Mouse (Mus musculus) lung, embryonic 15.5 days (tissue): Measurements from ENCODE around the gene Plekhg2. TPM values are rescaled to one million over a fixed set of nuclear protein-coding genes. Genes with fewer than 3 reads are reported as not detected.

Source experiments
- ATAC-seq: fragments of 200-750 bp; cut with Nextera tagmentation; 2 replicates; pipeline ENCODE4 v1.8.0; 2017; ENCODE audit warnings: moderate number of reproducible peaks, borderline replicate concordance; ENCODE audit not compliant: low FRiP score, low TSS enrichment; ENCODE audit errors: extremely low read depth
- H3K27ac ChIP-seq: fragments of 300-500 bp; sonication (generic); 2 replicates; pipeline ENCODE4 v1.5.1; 2015; ENCODE audit warnings: moderate library complexity, mild to moderate bottlenecking, inconsistent platforms
- H3K27me3 ChIP-seq: fragments of 300-500 bp; sonication (generic); 2 replicates; pipeline ENCODE4 v1.6.1; 2015; ENCODE audit warnings: inconsistent platforms
- H3K36me3 ChIP-seq: fragments of 300-500 bp; sonication (generic); 2 replicates; pipeline ENCODE4 v1.6.1; 2015; ENCODE audit warnings: inconsistent platforms
- H3K4me1 ChIP-seq: fragments of 300-500 bp; sonication (generic); 2 replicates; pipeline ENCODE4 v1.6.1; 2015; ENCODE audit warnings: inconsistent platforms
- H3K4me2 ChIP-seq: fragments of 300-500 bp; sonication (generic); 2 replicates; pipeline ENCODE4 v1.6.1; 2015; ENCODE audit warnings: inconsistent platforms, mild to moderate bottlenecking, moderate library complexity
- H3K4me3 ChIP-seq: fragments of 300-500 bp; sonication (generic); 2 replicates; pipeline ENCODE4 v1.5.1; 2015; ENCODE audit warnings: mild to moderate bottlenecking, inconsistent platforms
- H3K9ac ChIP-seq: fragments of 300-500 bp; sonication (generic); 2 replicates; pipeline ENCODE4 v1.6.1; 2015; ENCODE audit warnings: inconsistent platforms
- H3K9me3 ChIP-seq: fragments of 300-500 bp; sonication (generic); 2 replicates; pipeline ENCODE4 v1.6.1; 2016; ENCODE audit warnings: inconsistent platforms
- WGBS: fragments of 180-500 bp; shearing (Covaris S2); methylation state at CpG from one replicate; pipeline ENCODE4 v1.1.7; 2015; 5-methylcytosine and 5-hydroxymethylcytosine counted together
- polyA plus RNA-seq: library from polyadenylated mRNA; unstranded; fragments of >200 nt; fragmentation: Nextera tagmentation; extraction: Ambion mirVana; gene quantifications from 2 replicates; pipeline ENCODE4 v1.2.1, GENCODE M21; 2015

Plekhg2 gene
- polyA plus RNA-seq, 1 experiment from 2014 or later, result 67.9 TPM

DNA sequence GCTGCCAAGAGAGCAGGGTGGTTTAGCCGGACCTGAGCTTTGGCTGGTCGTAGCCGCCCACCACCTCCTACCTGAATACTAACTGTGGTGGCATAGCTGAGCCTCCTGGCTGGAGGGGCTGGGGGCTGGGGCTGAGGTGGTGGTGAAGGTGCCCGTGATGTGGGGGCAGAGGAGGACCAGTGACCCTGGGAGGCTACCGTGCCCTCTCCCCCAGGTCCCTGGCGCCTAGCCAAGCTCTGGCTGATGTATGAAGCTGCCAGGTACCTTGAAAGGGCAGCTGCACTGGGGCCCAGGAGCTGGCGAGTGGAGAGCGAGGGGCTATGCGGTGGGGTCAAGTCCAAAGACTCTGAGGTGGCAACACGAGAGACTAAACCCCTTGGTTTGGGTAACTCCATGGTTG lies 12.5 kb downstream of the Plekhg2 start:
- H3K9ac ChIP-seq, result no peak overlapping the region
- WGBS, result 84% methylated on average over 10 of the region's 10 CpGs
- no peak for ATAC-seq
- H3K4me1 ChIP-seq, result peaks cover 26% of the 10 kb centered on the region
- H3K4me3 ChIP-seq, result no peak overlapping the region
- H3K4me2 ChIP-seq, result no peak overlapping the region
- peaks cover 54% of the 10 kb centered on the region for H3K36me3 ChIP-seq
- no peak overlapping the region for H3K27ac ChIP-seq
- H3K27me3 ChIP-seq, result no peaks in the 10 kb centered on the region
- H3K9me3 ChIP-seq, result no peaks in the 10 kb centered on the region

DNA sequence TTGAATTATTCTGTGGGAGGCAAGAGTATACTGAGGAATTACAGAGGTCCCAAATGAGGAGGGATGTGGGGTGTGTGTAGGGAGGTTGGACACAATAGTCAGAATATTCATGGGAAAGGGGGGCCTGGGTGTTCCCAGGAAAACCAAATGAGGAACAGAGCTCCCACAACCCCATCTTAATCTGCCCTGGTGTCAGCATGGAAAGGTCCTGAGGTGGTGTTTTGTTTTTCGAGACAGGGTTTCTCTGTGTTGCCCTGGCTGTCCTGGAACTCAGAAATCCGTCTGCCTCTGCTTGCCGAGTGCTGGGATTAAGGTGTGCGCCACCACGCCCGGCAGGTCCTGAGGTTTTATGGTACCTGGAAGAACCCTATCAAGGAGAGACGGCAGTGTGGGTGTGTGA lies 14.0 kb downstream of the Plekhg2 start:
- Histone ChIP-seq H3K27ac (peak overlapping the region; percentile 85), H3K36me3 (peaks cover 53% of the 10 kb centered on the region), H3K27me3 (no peaks in the 10 kb centered on the region), H3K9ac (no peak overlapping the region), H3K9me3 (no peaks in the 10 kb centered on the region), H3K4me2 (no peak overlapping the region), H3K4me3 (no peak overlapping the region), H3K4me1 (peaks cover 26% of the 10 kb centered on the region)
- no peak for ATAC-seq
- WGBS, result 48% methylated on average over 7 of the region's 7 CpGs

DNA sequence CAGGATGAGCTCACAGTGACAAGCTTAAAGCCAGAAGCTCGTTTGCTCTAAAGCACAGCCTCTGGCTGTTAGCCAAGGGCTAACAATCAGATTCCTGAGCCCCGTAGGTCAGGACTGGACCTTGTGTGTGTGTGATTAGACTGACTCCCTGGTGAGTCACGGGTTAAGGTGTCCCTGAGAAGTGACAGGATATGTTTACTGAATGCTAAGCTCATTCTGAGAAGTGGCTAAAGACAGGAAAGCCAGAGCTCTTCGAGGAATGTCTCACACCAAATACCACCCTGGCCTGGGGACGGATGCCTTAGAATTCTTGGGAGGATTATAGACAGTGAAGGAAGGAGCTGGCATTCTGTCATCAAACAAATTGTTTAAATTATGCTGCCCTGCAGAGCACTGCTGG lies 14.4 kb downstream of the Plekhg2 start:
- no peak overlapping the region for H3K9ac ChIP-seq
- H3K4me1 ChIP-seq, result peaks cover 26% of the 10 kb centered on the region
- peak overlapping the region; percentile 85 for H3K27ac ChIP-seq
- no peaks in the 10 kb centered on the region for H3K27me3 ChIP-seq
- no peak overlapping the region for H3K4me3 ChIP-seq
- H3K4me2 ChIP-seq, result 0 out of 2 replicates have a peak overlapping the region, but pooled peaks have one; percentile 0
- peaks cover 54% of the 10 kb centered on the region for H3K36me3 ChIP-seq
- no peaks in the 10 kb centered on the region for H3K9me3 ChIP-seq
- 3% methylated on average over 5 of the region's 5 CpGs for WGBS
- no peak for ATAC-seq

GRCm38 (mm10) chr7:28356981-28357380 lies 15.4 kb downstream of the Plekhg2 start:
- H3K36me3 ChIP-seq, result peaks cover 59% of the 10 kb centered on the region
- 9% methylated on average over 5 of the region's 5 CpGs for WGBS
- H3K9ac ChIP-seq, result no peak overlapping the region; the same call in 1 of the 2 replicates
- H3K4me2 ChIP-seq, result no peak overlapping the region
- ATAC-seq, result peak; percentile 66
- peak overlapping the region; percentile 85 for H3K27ac ChIP-seq
- peaks cover 29% of the 10 kb centered on the region for H3K4me1 ChIP-seq
- no peaks in the 10 kb centered on the region for H3K27me3 ChIP-seq
- H3K4me3 ChIP-seq, result no peak overlapping the region
- no peaks in the 10 kb centered on the region for H3K9me3 ChIP-seq

- Histone ChIP-seq H3K4me2 (no peak overlapping the region), H3K9ac (no peak overlapping the region), H3K4me1 (peaks cover 35% of the 10 kb centered on the region), H3K27ac (no peak overlapping the region), H3K9me3 (no peaks in the 10 kb centered on the region), H3K4me3 (no peak overlapping the region), H3K27me3 (no peaks in the 10 kb centered on the region), H3K36me3 (peaks cover 44% of the 10 kb centered on the region)
- ATAC-seq, result no peak
- WGBS, result 76% methylated on average over 3 of the region's 3 CpGs
These were observed 17.2 kb downstream of the Plekhg2 start for GRCm38 (mm10) chr7:28355221-28355620.

- Histone ChIP-seq H3K36me3 (peaks cover 38% of the 10 kb centered on the region), H3K27ac (no peak overlapping the region), H3K9ac (no peak overlapping the region), H3K4me2 (no peak overlapping the region), H3K4me3 (no peak overlapping the region), H3K27me3 (no peaks in the 10 kb centered on the region), H3K4me1 (peaks cover 41% of the 10 kb centered on the region), H3K9me3 (no peaks in the 10 kb centered on the region)
- WGBS, result 86% methylated on average over 3 of the region's 3 CpGs
- no peak for ATAC-seq
These were observed 17.8 kb downstream of the Plekhg2 start for GRCm38 (mm10) chr7:28354596-28354995.

GRCm38 (mm10) chr7:28354113-28354581 lies 18.3 kb downstream of the Plekhg2 start:
- no peak overlapping the region for H3K4me2 ChIP-seq
- no peaks in the 10 kb centered on the region for H3K27me3 ChIP-seq
- WGBS, result 84% methylated on average over 3 of the region's 3 CpGs
- no peak overlapping the region for H3K27ac ChIP-seq
- H3K9me3 ChIP-seq, result no peaks in the 10 kb centered on the region
- no peak overlapping the region for H3K9ac ChIP-seq
- ATAC-seq, result no peak
- no peak overlapping the region for H3K4me3 ChIP-seq
- H3K36me3 ChIP-seq, result peaks cover 35% of the 10 kb centered on the region
- H3K4me1 ChIP-seq, result peaks cover 45% of the 10 kb centered on the region

DNA sequence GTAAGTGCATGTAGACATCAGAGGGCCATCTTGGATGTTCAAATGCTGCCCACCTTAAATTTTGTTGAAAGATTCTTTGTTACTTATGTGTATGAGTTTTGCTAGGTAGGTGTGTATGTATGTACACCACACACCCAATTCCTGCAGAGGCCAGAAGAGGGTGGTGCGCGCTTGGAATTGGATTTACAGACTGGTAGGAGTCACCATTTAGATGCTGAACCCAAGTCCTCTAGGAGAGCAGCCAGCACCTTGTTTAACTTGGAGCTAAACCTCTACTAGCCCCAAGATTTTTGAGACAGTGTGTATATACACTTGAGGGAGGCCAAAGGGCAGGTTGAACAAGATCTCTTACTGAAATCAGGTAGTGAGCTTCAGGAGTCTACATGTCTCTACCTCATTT lies 19.1 kb downstream of the Plekhg2 start:
- Histone ChIP-seq H3K36me3 (peaks cover 33% of the 10 kb centered on the region), H3K9ac (no peak overlapping the region), H3K4me1 (peaks cover 37% of the 10 kb centered on the region), H3K9me3 (no peaks in the 10 kb centered on the region), H3K27ac (no peak overlapping the region), H3K27me3 (no peaks in the 10 kb centered on the region), H3K4me2 (no peak overlapping the region), H3K4me3 (no peak overlapping the region)
- 89% methylated on average over 2 of the region's 2 CpGs for whole genome bisulfite sequencing
- no peak for ATAC-seq

- WGBS, result 27% methylated on average over 4 of the region's 4 CpGs
- Histone ChIP-seq H3K9me3 (no peaks in the 10 kb centered on the region), H3K27ac (no peak overlapping the region), H3K4me3 (peak overlapping the region; percentile 79), H3K4me1 (peaks cover 23% of the 10 kb centered on the region), H3K36me3 (peaks cover 33% of the 10 kb centered on the region), H3K4me2 (peak overlapping the region; percentile 70), H3K27me3 (no peaks in the 10 kb centered on the region), H3K9ac (peak overlapping the region; percentile 95)
- no peak for ATAC-seq
These were observed 20.7 kb downstream of the Plekhg2 start for GRCm38 (mm10) chr7:28351676-28352191.

DNA sequence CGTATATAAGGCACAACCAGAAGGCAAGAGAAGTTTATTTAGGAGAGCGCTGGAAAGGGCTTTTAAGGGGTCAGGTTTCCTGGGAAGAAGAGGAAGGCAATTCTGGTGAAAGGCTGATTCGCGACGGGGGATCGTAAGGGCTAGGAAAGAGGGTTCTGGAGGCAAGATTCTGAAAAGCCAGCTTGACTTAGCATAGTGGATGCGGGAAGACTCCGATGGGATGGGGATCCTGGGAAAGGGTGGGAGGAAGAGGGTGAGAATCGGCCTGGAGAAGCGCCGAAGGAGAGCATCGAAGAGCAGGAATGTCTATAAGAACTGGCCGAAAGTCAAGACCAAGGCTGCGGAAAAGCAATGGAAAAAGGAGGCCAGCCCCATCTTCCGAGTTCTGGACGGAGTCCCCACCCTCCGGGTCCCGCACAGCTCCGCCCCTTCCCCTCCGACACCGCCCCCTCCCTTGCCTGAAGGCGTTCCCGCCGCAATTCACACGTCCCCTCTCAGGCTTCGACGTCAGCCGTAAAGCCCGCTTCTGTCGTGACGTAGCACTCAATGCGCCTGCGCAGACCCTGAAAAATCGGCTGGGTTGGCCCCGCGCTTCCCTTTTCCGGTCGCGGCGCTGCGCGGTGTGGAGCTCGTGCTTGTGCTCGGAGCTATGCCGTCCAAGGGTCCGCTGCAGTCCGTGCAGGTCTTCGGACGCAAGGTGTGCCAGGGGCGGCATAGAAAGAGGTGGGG lies 22.1 kb downstream of the Plekhg2 start, which contains the start of gene Rps16:
Rps16 (plus strand) TSS at position 498 of the 729 bp plus-strand sequence.
- H3K4me2 ChIP-seq, result peak within 1 kb of the TSS; percentile 70
- under 1% methylated on average over 49 of the region's 50 CpGs for WGBS
- peak; percentile 96 for ATAC-seq
- H3K27ac ChIP-seq, result peak within 1 kb of the TSS; percentile 86
- H3K9ac ChIP-seq, result peak within 1 kb of the TSS; percentile 95
- H3K9me3 ChIP-seq, result no peaks in the 10 kb centered on the region
- H3K27me3 ChIP-seq, result no peaks in the 10 kb centered on the region
- peaks cover 33% of the 10 kb centered on the region for H3K36me3 ChIP-seq
- peak within 1 kb of the TSS; percentile 79 for H3K4me3 ChIP-seq
- H3K4me1 ChIP-seq, result peaks cover 20% of the 10 kb centered on the region

- H3K4me1 ChIP-seq, result peaks cover 20% of the 10 kb centered on the region
- ATAC-seq, result no peak
- no peak overlapping the region for H3K27ac ChIP-seq
- H3K4me2 ChIP-seq, result no peak overlapping the region
- 79% methylated on average over 7 of the region's 7 CpGs for WGBS
- no peaks in the 10 kb centered on the region for H3K9me3 ChIP-seq
- H3K27me3 ChIP-seq, result no peaks in the 10 kb centered on the region
- H3K9ac ChIP-seq, result no peak overlapping the region
- H3K36me3 ChIP-seq, result peaks cover 18% of the 10 kb centered on the region
- H3K4me3 ChIP-seq, result no peak overlapping the region
These were observed 23.8 kb downstream of the Plekhg2 start for GRCm38 (mm10) chr7:28348601-28349000.

DNA sequence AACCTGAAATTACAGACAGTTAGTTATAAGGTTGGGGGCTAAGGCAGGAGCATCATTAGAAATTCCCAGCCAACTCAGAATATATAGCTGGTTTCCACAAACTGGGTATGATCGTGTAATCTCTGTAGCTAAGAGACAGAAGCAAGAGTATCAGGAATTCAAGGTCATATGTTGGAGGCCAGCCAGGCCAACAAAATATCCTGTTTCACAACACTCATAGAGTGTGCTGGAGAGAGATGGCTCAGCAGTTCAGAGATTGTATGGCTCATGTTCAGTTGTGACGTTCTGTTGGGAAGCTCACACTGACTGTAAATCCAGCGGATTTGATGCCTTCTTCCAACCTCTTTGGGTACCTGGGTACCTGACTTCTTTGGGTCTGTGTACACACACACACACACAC lies 24.7 kb downstream of the Plekhg2 start:
- Histone ChIP-seq H3K27ac (no peak overlapping the region), H3K4me3 (no peak overlapping the region), H3K4me2 (no peak overlapping the region), H3K4me1 (peaks cover 20% of the 10 kb centered on the region), H3K27me3 (no peaks in the 10 kb centered on the region), H3K9ac (no peak overlapping the region), H3K36me3 (peaks cover 10% of the 10 kb centered on the region), H3K9me3 (no peaks in the 10 kb centered on the region)
- no peak for ATAC-seq
- WGBS, result 59% methylated on average over 3 of the region's 3 CpGs
